24 mouse cellular contexts compared by ENCODE assay signal in the genomic region with DNA sequence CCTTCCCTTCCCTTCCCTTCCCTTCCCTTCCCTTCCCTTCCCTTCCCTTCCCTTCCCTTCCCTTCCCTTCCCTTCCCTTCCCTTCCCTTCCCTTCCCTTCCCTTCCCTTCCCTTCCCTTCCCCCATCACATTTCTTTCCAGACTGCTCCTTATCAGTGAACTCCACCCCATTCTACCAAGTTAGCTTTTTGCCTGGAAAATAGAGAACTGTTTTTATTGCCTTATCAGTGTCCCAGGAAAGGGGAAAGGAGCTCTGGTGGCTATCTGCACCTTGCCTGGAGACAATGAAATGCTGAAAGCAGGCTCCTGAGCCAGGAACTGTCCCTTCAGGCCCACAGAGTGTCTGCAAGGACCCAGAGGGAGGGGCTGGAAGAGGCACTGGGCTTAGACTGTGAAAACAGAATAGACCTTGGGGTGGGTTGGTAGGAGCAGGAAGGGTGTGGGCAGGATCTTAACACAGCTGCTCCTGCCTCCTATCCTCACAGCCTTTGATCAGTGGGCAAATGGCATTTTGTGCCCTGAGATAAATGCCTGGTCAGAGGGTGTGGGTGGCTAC.
DNase-seq lines count a peak whose midpoint lies in the region; ATAC-seq and TF ChIP-seq lines count a peak whose summit lies in the region.
"Had no signal": no experiment of that assay in that cellular context is flagged by ENCODE, and none has a peak within 500 bp of the region (broad histone marks: within the 10 kb centered on the region; RNA-seq: fewer than 3 reads in every experiment).

No protein-coding gene starts in this region.

- intact Hi-C loops in heart, postnatal 36 days (cut with DNase I), result no loop called here

- no peak overlapping the region for H3K4me3 ChIP-seq in heart, embryonic 10.5 days
- no peak overlapping the region for H3K4me3 ChIP-seq in heart, embryonic 16.5 days (ENCODE audit: low read length)
- no peak overlapping the region for H3K4me3 ChIP-seq in G1E (ENCODE audit: low read depth, low read length)
- no peak overlapping the region for H3K4me3 ChIP-seq in stomach, embryonic 14.5 days (ENCODE audit: low read depth, low read length)
- H3K4me3 ChIP-seq: embryonic facial prominence, embryonic 13.5 days; erythroblast, embryonic 14.5 days; forebrain, embryonic 12.5 days; left cerebral cortex, adult 2 months; limb, embryonic 15.5 days; midbrain, embryonic 13.5 days had no signal

- H3K27me3 ChIP-seq in heart, embryonic 10.5 days (ENCODE audit: insufficient read depth, poor library complexity, severe bottlenecking), result no peaks in the 10 kb centered on the region
- H3K27me3 ChIP-seq in heart, embryonic 16.5 days (ENCODE audit: control insufficient read depth, insufficient read depth, low read length), result no peaks in the 10 kb centered on the region
- H3K27me3 ChIP-seq in G1E (ENCODE audit: insufficient read depth, low read length), result no peaks in the 10 kb centered on the region
- H3K27me3 ChIP-seq in stomach, embryonic 14.5 days (ENCODE audit: control insufficient read depth, insufficient read depth, low read length), result no peaks in the 10 kb centered on the region
- H3K27me3 ChIP-seq: embryonic facial prominence, embryonic 13.5 days; forebrain, embryonic 12.5 days; limb, embryonic 15.5 days; midbrain, embryonic 13.5 days had no signal

- H3K27ac ChIP-seq in heart, embryonic 10.5 days, result peak overlapping the region; percentile 64
- H3K27ac ChIP-seq in heart, embryonic 16.5 days (ENCODE audit: low read length), result no peak overlapping the region
- H3K27ac ChIP-seq in stomach, embryonic 14.5 days (ENCODE audit: low read length), result no peak overlapping the region
- H3K27ac ChIP-seq: embryonic facial prominence, embryonic 13.5 days; forebrain, embryonic 12.5 days; hindbrain, postnatal 0 days; kidney, postnatal 0 days; left cerebral cortex, adult 2 months; limb, embryonic 15.5 days; midbrain, embryonic 13.5 days had no signal

- ATAC-seq in heart, embryonic 16.5 days (replicated peaks; ENCODE audit: extremely low read depth, insufficient read depth, low FRiP score), result 0 out of 2 replicates have a peak, but pooled peaks have one; percentile 10
- ATAC-seq in G1E (ENCODE audit: extremely low read depth, insufficient number of reproducible peaks, low FRiP score, poor library complexity, severe bottlenecking), result 0 out of 2 replicates have a peak, but pooled peaks have one; percentile 4
- peak; percentile 86 for ATAC-seq in stomach, embryonic 14.5 days (ENCODE audit: insufficient number of reproducible peaks, insufficient read depth, low FRiP score, low read depth)
- ATAC-seq in megakaryocyte, adult 5-6 weeks (ENCODE audit: poor library complexity, severe bottlenecking), result no peak
- ATAC-seq: hindbrain, postnatal 0 days; midbrain, embryonic 13.5 days had no signal

- H3K4me2 ChIP-seq in heart, embryonic 16.5 days (ENCODE audit: low read depth, low read length), result no peak overlapping the region
- no peak overlapping the region for H3K4me2 ChIP-seq in stomach, embryonic 14.5 days (replicated peaks; ENCODE audit: low read depth, low read length)
- H3K4me2 ChIP-seq: embryonic facial prominence, embryonic 13.5 days; forebrain, embryonic 12.5 days; limb, embryonic 15.5 days; midbrain, embryonic 13.5 days had no signal

- no peak overlapping the region for H3K9ac ChIP-seq in heart, embryonic 16.5 days (ENCODE audit: low read length)
- no peak overlapping the region for H3K9ac ChIP-seq in stomach, embryonic 14.5 days (replicated peaks; ENCODE audit: low read depth, low read length)
- H3K9ac ChIP-seq: embryonic facial prominence, embryonic 13.5 days; forebrain, embryonic 12.5 days; limb, embryonic 15.5 days; midbrain, embryonic 13.5 days had no signal

- peaks cover 20% of the 10 kb centered on the region for H3K4me1 ChIP-seq in heart, embryonic 10.5 days
- H3K4me1 ChIP-seq in heart, embryonic 16.5 days (ENCODE audit: control insufficient read depth, insufficient read depth, low read length), result 0 out of 2 replicates have a peak, but pooled peaks cover 3% of the 10 kb centered on the region
- H3K4me1 ChIP-seq in G1E (ENCODE audit: insufficient read depth, low read depth, low read length), result peaks cover 13% of the 10 kb centered on the region
- no peaks in the 10 kb centered on the region for H3K4me1 ChIP-seq in stomach, embryonic 14.5 days (ENCODE audit: control insufficient read depth, insufficient read depth, low read length)
- H3K4me1 ChIP-seq: embryonic facial prominence, embryonic 13.5 days; forebrain, embryonic 12.5 days; limb, embryonic 15.5 days; midbrain, embryonic 13.5 days had no signal

- no peaks in the 10 kb centered on the region for H3K36me3 ChIP-seq in heart, embryonic 10.5 days
- no peaks in the 10 kb centered on the region for H3K36me3 ChIP-seq in heart, embryonic 16.5 days (ENCODE audit: control insufficient read depth, insufficient read depth)
- H3K36me3 ChIP-seq in G1E (replicated peaks), result no peaks in the 10 kb centered on the region
- no peaks in the 10 kb centered on the region for H3K36me3 ChIP-seq in stomach, embryonic 14.5 days (ENCODE audit: control insufficient read depth, insufficient read depth, low read length)
- H3K36me3 ChIP-seq: embryonic facial prominence, embryonic 13.5 days; forebrain, embryonic 12.5 days; limb, embryonic 15.5 days; midbrain, embryonic 13.5 days had no signal

- no peaks in the 10 kb centered on the region for H3K9me3 ChIP-seq in heart, embryonic 10.5 days
- H3K9me3 ChIP-seq in heart, embryonic 16.5 days (replicated peaks; ENCODE audit: control insufficient read depth, low read length), result no peaks in the 10 kb centered on the region
- H3K9me3 ChIP-seq in G1E (replicated peaks), result no peaks in the 10 kb centered on the region
- H3K9me3 ChIP-seq in stomach, embryonic 14.5 days (ENCODE audit: control insufficient read depth, low read depth, low read length), result no peaks in the 10 kb centered on the region
- H3K9me3 ChIP-seq: embryonic facial prominence, embryonic 13.5 days; forebrain, embryonic 12.5 days; limb, embryonic 15.5 days; midbrain, embryonic 13.5 days had no signal

- peak; percentile 74 for DNase-seq in heart, embryonic 10.5 days (ENCODE audit: low spot score)
- DNase-seq in heart, postnatal 36 days, result no peak
- no peak for DNase-seq in heart, adult 8-10 months (ENCODE audit: low spot score)
- no peak for DNase-seq in G1E (ENCODE audit: low spot score)
- DNase-seq in natural killer cell, adult 2 months (ENCODE audit: low spot score in 2 of 2), result no peak
- DNase-seq: adrenal gland, postnatal 14 days; cerebellum, adult 2 months; cerebellum, postnatal 25 days; kidney, adult 2 months; lung, adult 18-20 months; lung, postnatal 10 days; right cerebral cortex, adult 18-20 months; right cerebral cortex, postnatal 4 days had no signal

- TF ChIP-seq CTCF in G1E (IDR thresholded peaks at IDR 0.05; ENCODE audit: low read depth, low read length), result no peak
